Comparison of ENCODE assay signal across 15 mouse cellular contexts in genomic region chr8:125327551-125328262, GRCm38 (mm10).
DNase-seq lines count a peak whose midpoint lies in the region; ATAC-seq and TF ChIP-seq lines count a peak whose summit lies in the region.
"Had no signal": no experiment of that assay in that cellular context is flagged by ENCODE, and none has a peak within 500 bp of the region (broad histone marks: within the 10 kb centered on the region; RNA-seq: fewer than 3 reads in every experiment).

No protein-coding gene starts in this region.

- no peak overlapping the region for H3K27ac ChIP-seq in forebrain, embryonic 14.5 days (ENCODE audit: low read depth, low read length)
- H3K27ac ChIP-seq in forebrain, embryonic 16.5 days (ENCODE audit: low read length) = no peak overlapping the region
- H3K27ac ChIP-seq in lung, embryonic 14.5 days (ENCODE audit: low read depth) = no peak overlapping the region
- no peak overlapping the region for H3K27ac ChIP-seq in midbrain, embryonic 15.5 days
- H3K27ac ChIP-seq: liver, embryonic 14.5 days; midbrain, embryonic 10.5 days had no signal

- H3K9me3 ChIP-seq in forebrain, embryonic 14.5 days (replicated peaks; ENCODE audit: control insufficient read depth, low read length) = no peaks in the 10 kb centered on the region
- no peaks in the 10 kb centered on the region for H3K9me3 ChIP-seq in forebrain, embryonic 16.5 days (ENCODE audit: control insufficient read depth, low read length)
- no peaks in the 10 kb centered on the region for H3K9me3 ChIP-seq in lung, embryonic 14.5 days (ENCODE audit: low read depth, low read length)
- H3K9me3 ChIP-seq in midbrain, embryonic 15.5 days = no peaks in the 10 kb centered on the region
- H3K9me3 ChIP-seq: midbrain, embryonic 10.5 days had no signal

- H3K4me3 ChIP-seq in forebrain, embryonic 14.5 days (ENCODE audit: low read depth, low read length) = no peak overlapping the region
- no peak overlapping the region for H3K4me3 ChIP-seq in forebrain, embryonic 16.5 days (replicated peaks; ENCODE audit: low read length)
- no peak overlapping the region for H3K4me3 ChIP-seq in lung, embryonic 14.5 days (ENCODE audit: low read depth, low read length)
- H3K4me3 ChIP-seq in midbrain, embryonic 15.5 days = no peak overlapping the region
- H3K4me3 ChIP-seq: midbrain, embryonic 10.5 days had no signal

- no peak overlapping the region for H3K4me2 ChIP-seq in forebrain, embryonic 14.5 days (ENCODE audit: low read length)
- H3K4me2 ChIP-seq in forebrain, embryonic 16.5 days (ENCODE audit: low read length) = no peak overlapping the region
- H3K4me2 ChIP-seq in lung, embryonic 14.5 days = no peak overlapping the region
- no peak overlapping the region for H3K4me2 ChIP-seq in midbrain, embryonic 15.5 days

- WGBS in forebrain, embryonic 14.5 days = 21% methylated on average over 13 of the region's 13 CpGs
- WGBS in forebrain, embryonic 16.5 days = 14% methylated on average over 13 of the region's 13 CpGs
- WGBS in lung, embryonic 14.5 days = 48% methylated on average over 13 of the region's 13 CpGs
- 50% methylated on average over 13 of the region's 13 CpGs for WGBS in midbrain, embryonic 15.5 days

- H3K9ac ChIP-seq in forebrain, embryonic 14.5 days (ENCODE audit: low read length) = no peak overlapping the region
- no peak overlapping the region for H3K9ac ChIP-seq in forebrain, embryonic 16.5 days (replicated peaks; ENCODE audit: low read depth, low read length)
- no peak overlapping the region for H3K9ac ChIP-seq in lung, embryonic 14.5 days
- no peak overlapping the region for H3K9ac ChIP-seq in midbrain, embryonic 15.5 days
- H3K9ac ChIP-seq: liver, embryonic 14.5 days had no signal

- TF ChIP-seq CTCF in lung, embryonic 14.5 days (IDR thresholded peaks at IDR 0.05; ENCODE audit: low read depth) = no peak
- TF ChIP-seq CTCF in brain, embryonic 14.5 days (IDR thresholded peaks at IDR 0.05; ENCODE audit: borderline replicate concordance, extremely low read depth, insufficient read depth, insufficient read length) = no peak

- DNase-seq in forebrain, embryonic 14.5 days (ENCODE audit: low spot score) = peak; percentile 53
- DNase-seq in lung, embryonic 14.5 days = no peak
- DNase-seq in lung, postnatal 14 days = no peak
- DNase-seq in brain, embryonic 14.5 days (ENCODE audit: low read depth) = peak; percentile 64
- DNase-seq in heart, postnatal 10 days = peak; percentile 58 to 61
- no peak for DNase-seq in spleen, postnatal 14 days (ENCODE audit: low spot score in 2 of 2)
- DNase-seq: adrenal gland, postnatal 25 days; cerebellum, adult 11-12 months; left cerebral cortex, postnatal 4 days; thymus, postnatal 25 days had no signal

- peak; percentile 48; the same call in 1 of the 2 replicates for ATAC-seq in forebrain, embryonic 14.5 days
- ATAC-seq in forebrain, embryonic 16.5 days = no peak; the same call in 1 of the 2 replicates
- peak; percentile 38; the same call in 1 of the 2 replicates for ATAC-seq in lung, embryonic 14.5 days (ENCODE audit: insufficient read depth)
- no peak for ATAC-seq in midbrain, embryonic 15.5 days (replicated peaks)
- ATAC-seq: hindbrain, embryonic 16.5 days had no signal

- H3K27me3 ChIP-seq in forebrain, embryonic 14.5 days (replicated peaks; ENCODE audit: control insufficient read depth, insufficient read depth, low read length) = 0 out of 2 replicates have a peak, but pooled peaks cover 4% of the 10 kb centered on the region
- no peaks in the 10 kb centered on the region; the same call in 1 of the 2 replicates for H3K27me3 ChIP-seq in forebrain, embryonic 16.5 days (replicated peaks; ENCODE audit: control insufficient read depth, insufficient read depth, low read length)
- H3K27me3 ChIP-seq in lung, embryonic 14.5 days (ENCODE audit: insufficient read depth, low read length) = no peaks in the 10 kb centered on the region
- peaks cover 15% of the 10 kb centered on the region for H3K27me3 ChIP-seq in midbrain, embryonic 15.5 days (replicated peaks)

- intact Hi-C loops in heart, postnatal 10 days (cut with DNase I) = no loop called here

- no peaks in the 10 kb centered on the region for H3K36me3 ChIP-seq in forebrain, embryonic 14.5 days (ENCODE audit: control insufficient read depth, insufficient read depth, low read length)
- no peaks in the 10 kb centered on the region for H3K36me3 ChIP-seq in forebrain, embryonic 16.5 days (ENCODE audit: control insufficient read depth, insufficient read depth)
- H3K36me3 ChIP-seq in lung, embryonic 14.5 days (ENCODE audit: insufficient read depth) = no peaks in the 10 kb centered on the region
- no peaks in the 10 kb centered on the region for H3K36me3 ChIP-seq in midbrain, embryonic 15.5 days (replicated peaks)
- H3K36me3 ChIP-seq: midbrain, embryonic 10.5 days had no signal

- TF ChIP-seq POLR2A in brain, embryonic 14.5 days (IDR thresholded peaks at IDR 0.05; ENCODE audit: borderline replicate concordance, extremely low read depth, insufficient read depth, insufficient read length, poor library complexity, severe bottlenecking) = no peak

- H3K4me1 ChIP-seq in forebrain, embryonic 14.5 days (ENCODE audit: control insufficient read depth, insufficient read depth, low read length) = peaks cover 10% of the 10 kb centered on the region
- peaks cover 9% of the 10 kb centered on the region for H3K4me1 ChIP-seq in forebrain, embryonic 16.5 days (replicated peaks; ENCODE audit: control insufficient read depth, insufficient read depth, low read length)
- no peaks in the 10 kb centered on the region; the same call in 1 of the 2 replicates for H3K4me1 ChIP-seq in lung, embryonic 14.5 days (ENCODE audit: insufficient read depth)
- peaks cover 9% of the 10 kb centered on the region; the same call in 1 of the 2 replicates for H3K4me1 ChIP-seq in midbrain, embryonic 15.5 days

Comparison
In these comparisons a context has a peak if more than half of its experiments do, and no peak if none do; other contexts are left out.
1. ATAC-seq: peak in forebrain, embryonic 14.5 days (single experiment) and lung, embryonic 14.5 days (single experiment); none in forebrain, embryonic 16.5 days (single experiment) and midbrain, embryonic 15.5 days (single experiment).
2. DNase-seq: peak in forebrain, embryonic 14.5 days (single experiment), brain, embryonic 14.5 days (single experiment) and heart, postnatal 10 days (2 of 2); none in lung, embryonic 14.5 days (single experiment), lung, postnatal 14 days (single experiment) and spleen, postnatal 14 days (0 of 2).